ENCODE assay signal across 9 mouse cellular contexts in the genomic region with DNA sequence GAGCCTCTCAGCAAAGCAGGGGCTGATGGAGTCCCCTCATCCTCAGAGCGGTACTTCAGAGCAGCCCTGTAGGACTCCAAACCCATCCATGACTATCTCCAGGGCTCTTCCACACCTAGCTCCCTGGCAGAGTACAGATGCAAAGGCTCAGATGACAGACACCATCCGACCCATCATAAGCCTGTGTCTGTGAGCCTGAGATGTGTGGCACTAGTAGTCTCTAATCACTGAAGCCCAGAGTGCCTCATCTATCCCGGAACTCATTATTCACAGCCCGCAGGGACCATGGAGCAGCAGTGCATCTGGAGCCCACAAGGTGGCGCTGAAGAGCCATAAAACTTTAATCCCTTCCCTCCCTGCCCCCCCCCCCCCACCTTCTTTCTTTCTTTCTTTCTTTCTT. TPM values are rescaled to one million over a fixed set of nuclear protein-coding genes. Genes with fewer than 3 reads are reported as not detected.
DNase-seq lines count a peak whose midpoint lies in the region; ATAC-seq and TF ChIP-seq lines count a peak whose summit lies in the region.
"Had no signal": no experiment of that assay in that cellular context is flagged by ENCODE, and none has a peak within 500 bp of the region (broad histone marks: within the 10 kb centered on the region; RNA-seq: fewer than 3 reads in every experiment).

No protein-coding gene starts in this region.

- no peak overlapping the region for H3K9ac ChIP-seq in limb, embryonic 11.5 days (ENCODE audit: low read length)
- H3K9ac ChIP-seq in midbrain, postnatal 0 days (replicated peaks; ENCODE audit: low read length, poor library complexity, severe bottlenecking), result no peak overlapping the region
- H3K9ac ChIP-seq: lung, embryonic 15.5 days had no signal

- ATAC-seq in limb, embryonic 11.5 days (ENCODE audit: insufficient number of reproducible peaks, low FRiP score, low TSS enrichment, low read depth), result no peak
- ATAC-seq in midbrain, postnatal 0 days (ENCODE audit: low FRiP score), result peak; percentile 28; the same call in 1 of the 2 replicates

- H3K27me3 ChIP-seq in heart, embryonic 10.5 days (ENCODE audit: insufficient read depth, poor library complexity, severe bottlenecking), result peaks cover 6% of the 10 kb centered on the region
- no peaks in the 10 kb centered on the region for H3K27me3 ChIP-seq in kidney, adult 2 months (replicated peaks; ENCODE audit: control insufficient read depth, insufficient read depth, low read length)
- no peaks in the 10 kb centered on the region for H3K27me3 ChIP-seq in limb, embryonic 11.5 days (ENCODE audit: control insufficient read depth, insufficient read depth, low read length)
- no peaks in the 10 kb centered on the region for H3K27me3 ChIP-seq in midbrain, postnatal 0 days (ENCODE audit: insufficient read depth, low read length)
- H3K27me3 ChIP-seq: lung, embryonic 15.5 days had no signal

- peak; percentile 73 for TF ChIP-seq CTCF in kidney, adult 2 months (conservative IDR thresholded peaks at IDR 0.05; ENCODE audit: insufficient read depth, insufficient read length, low read depth, low read length)
- peak; percentile 76 for TF ChIP-seq CTCF in midbrain, postnatal 0 days (IDR thresholded peaks at IDR 0.05)

- H3K4me1 ChIP-seq in heart, embryonic 10.5 days, result no peaks in the 10 kb centered on the region
- no peaks in the 10 kb centered on the region for H3K4me1 ChIP-seq in kidney, adult 2 months (ENCODE audit: control insufficient read depth, insufficient read depth, low read length)
- no peaks in the 10 kb centered on the region for H3K4me1 ChIP-seq in limb, embryonic 11.5 days (ENCODE audit: control insufficient read depth, insufficient read depth, low read length)
- no peaks in the 10 kb centered on the region for H3K4me1 ChIP-seq in midbrain, postnatal 0 days (ENCODE audit: insufficient read depth, low read length)
- H3K4me1 ChIP-seq: lung, embryonic 15.5 days had no signal

- WGBS in heart, embryonic 10.5 days, result 16% methylated on average over 5 of the region's 5 CpGs
- WGBS in kidney, adult 2 months, result 22% methylated on average over 5 of the region's 5 CpGs
- 17% methylated on average over 5 of the region's 5 CpGs for WGBS in limb, embryonic 11.5 days
- 14% methylated on average over 5 of the region's 5 CpGs for WGBS in midbrain, postnatal 0 days

- no peak for TF ChIP-seq POLR2A in kidney, adult 2 months (IDR thresholded peaks at IDR 0.05; ENCODE audit: low read depth, low read length)

- DNase-seq in heart, adult 11 months, result peak; percentile 96
- no peak for DNase-seq in heart, embryonic 10.5 days (ENCODE audit: low spot score)
- peak; percentile 84 to 90 for DNase-seq in cerebellum, postnatal 36 days
- peak; percentile 46 to 55 for DNase-seq in gastrocnemius, adult 8-10 months (ENCODE audit: low spot score in 2 of 2)
- DNase-seq in kidney, adult 2 months, result peak; percentile 77
- DNase-seq in limb, embryonic 11.5 days (ENCODE audit: low spot score), result peak; percentile 80
- DNase-seq in midbrain, postnatal 0 days (ENCODE audit: low spot score), result peak; percentile 84
- peak; percentile 53 to 74 for DNase-seq in spleen, postnatal 14 days (ENCODE audit: low spot score in 2 of 2)

- H3K4me3 ChIP-seq in heart, embryonic 10.5 days, result no peak overlapping the region
- H3K4me3 ChIP-seq in kidney, adult 2 months (ENCODE audit: insufficient read depth, low read depth, low read length), result no peak overlapping the region
- H3K4me3 ChIP-seq in limb, embryonic 11.5 days (ENCODE audit: low read depth, low read length), result no peak overlapping the region
- H3K4me3 ChIP-seq in midbrain, postnatal 0 days (ENCODE audit: low read depth, low read length), result no peak overlapping the region
- H3K4me3 ChIP-seq: lung, embryonic 15.5 days had no signal

- H3K4me2 ChIP-seq in limb, embryonic 11.5 days (ENCODE audit: low read depth, severe bottlenecking), result no peak overlapping the region
- no peak overlapping the region for H3K4me2 ChIP-seq in midbrain, postnatal 0 days (ENCODE audit: low read depth, low read length, poor library complexity, severe bottlenecking)
- H3K4me2 ChIP-seq: lung, embryonic 15.5 days had no signal

- peaks cover 10% of the 10 kb centered on the region; the same call in 1 of the 2 replicates for H3K36me3 ChIP-seq in heart, embryonic 10.5 days
- no peaks in the 10 kb centered on the region for H3K36me3 ChIP-seq in kidney, adult 2 months (ENCODE audit: control insufficient read depth, insufficient read depth, low read length)
- H3K36me3 ChIP-seq in limb, embryonic 11.5 days (ENCODE audit: control insufficient read depth, insufficient read depth, low read length), result no peaks in the 10 kb centered on the region
- no peaks in the 10 kb centered on the region; the same call in 1 of the 2 replicates for H3K36me3 ChIP-seq in midbrain, postnatal 0 days (ENCODE audit: insufficient read depth, low read length)

- H3K27ac ChIP-seq in heart, embryonic 10.5 days, result no peak overlapping the region
- no peak overlapping the region for H3K27ac ChIP-seq in kidney, adult 2 months (ENCODE audit: insufficient read depth, low read depth, low read length)
- no peak overlapping the region for H3K27ac ChIP-seq in limb, embryonic 11.5 days (replicated peaks; ENCODE audit: low read depth, low read length)
- no peak overlapping the region for H3K27ac ChIP-seq in midbrain, postnatal 0 days (ENCODE audit: low read depth, low read length)
- H3K27ac ChIP-seq: lung, embryonic 15.5 days had no signal

- no peaks in the 10 kb centered on the region for H3K9me3 ChIP-seq in heart, embryonic 10.5 days
- no peaks in the 10 kb centered on the region for H3K9me3 ChIP-seq in limb, embryonic 11.5 days (ENCODE audit: control insufficient read depth, low read length)
- H3K9me3 ChIP-seq in midbrain, postnatal 0 days (ENCODE audit: low read length), result no peaks in the 10 kb centered on the region
- H3K9me3 ChIP-seq: lung, embryonic 15.5 days had no signal

RNA-seq across cellular contexts. Expression of a gene that starts 17.4 kb away (rescaled TPM):
- polyA plus RNA-seq in heart, embryonic 10.5 days (2016; fragmentation: Nextera tagmentation; extraction: Ambion mirVana), result 22.5 and 41.8 TPM in 2 replicates
- 1 to 10 TPM in 2 of 4 experiments, under 1 TPM in 2; 0.58 to 1.5 (median 0.86) TPM for total RNA-seq in gastrocnemius, adult 8-10 months (2022)
- polyA plus RNA-seq in kidney, adult 2 months (2012; rRNA removed), result 3.8 and 6.6 TPM in 2 replicates
- polyA plus RNA-seq in limb, embryonic 11.5 days (2014; fragmentation: Nextera tagmentation; extraction: Ambion mirVana), result 9.6 TPM in 2 replicates
- 93.8 and 111 TPM in 2 replicates for total RNA-seq in midbrain, postnatal 0 days (2014; rRNA removed)
- 106 TPM in 2 replicates for polyA plus RNA-seq in midbrain, postnatal 0 days (2015; fragmentation: Nextera tagmentation; extraction: Ambion mirVana)

RNA-seq across cellular contexts. Expression of a gene that starts 29.5 kb away (rescaled TPM):
- 12.9 and 14.8 TPM in 2 replicates for polyA plus RNA-seq in heart, embryonic 10.5 days (2016; fragmentation: Nextera tagmentation; extraction: Ambion mirVana)
- total RNA-seq in gastrocnemius, adult 8-10 months (2022), result 1 to 10 TPM; 2.5 to 5.2 (median 4.0) TPM
- 22.7 and 28.9 TPM in 2 replicates for polyA plus RNA-seq in kidney, adult 2 months (2012; rRNA removed)
- 8.5 and 9.4 TPM in 2 replicates for polyA plus RNA-seq in limb, embryonic 11.5 days (2014; fragmentation: Nextera tagmentation; extraction: Ambion mirVana)
- total RNA-seq in midbrain, postnatal 0 days (2014; rRNA removed), result 18.3 and 21.7 TPM in 2 replicates
- 9.3 and 10.3 TPM in 2 replicates for polyA plus RNA-seq in midbrain, postnatal 0 days (2015; fragmentation: Nextera tagmentation; extraction: Ambion mirVana)

RNA-seq across cellular contexts. Expression of a gene that starts 51.6 kb away (rescaled TPM):
- 0.54 and 0.57 TPM in 2 replicates for polyA plus RNA-seq in heart, embryonic 10.5 days (2016; fragmentation: Nextera tagmentation; extraction: Ambion mirVana)
- under 1 TPM; 0.19 to 0.25 (median 0.23) TPM for total RNA-seq in gastrocnemius, adult 8-10 months (2022)
- polyA plus RNA-seq in kidney, adult 2 months (2012; rRNA removed), result 0.34 and 0.39 TPM in 2 replicates
- polyA plus RNA-seq in limb, embryonic 11.5 days (2014; fragmentation: Nextera tagmentation; extraction: Ambion mirVana), result 0.07 TPM in 1 of 2 replicates, not detected in the other
- 0.05 and 0.09 TPM in 2 replicates for total RNA-seq in midbrain, postnatal 0 days (2014; rRNA removed)
- 0.14 and 0.20 TPM in 2 replicates for polyA plus RNA-seq in midbrain, postnatal 0 days (2015; fragmentation: Nextera tagmentation; extraction: Ambion mirVana)
